Mouse (Mus musculus) granulocyte monocyte progenitor cell, adult 5-6 weeks (primary cell): ENCODE measurements at regions not wholly inside any gene's neighbourhood (a gene's known extent, or its start where the extent isn't known, plus 50 kb on each side); places are given as distances from the start of the nearest gene placed in this dataset.
"Not testable (repeated sequence)": the region's sequence is repeated elsewhere in the genome, so short reads cannot be mapped to it uniquely, and the experiment has no call there.

Experiments
- ATAC-seq: replicated peaks from 2 replicates; pipeline ENCODE4 v1.8.0; 2016; ENCODE audit warnings: mild to moderate bottlenecking, moderate TSS enrichment, inconsistent platforms; ENCODE audit not compliant: poor library complexity, severe bottlenecking

- not testable (repeated sequence) for ATAC-seq
Measured at GRCm38 (mm10) chr10:103507051-103507450, 139.5 kb downstream of the Slc6a15 start.

GRCm38 (mm10) chr10:103544502-103544901, 176.9 kb downstream of the Slc6a15 start:
- no peak for ATAC-seq

- no peak for ATAC-seq
Measured at GRCm38 (mm10) chr10:103549510-103549909, 181.9 kb downstream of the Slc6a15 start.

- ATAC-seq = no peak
Measured at GRCm38 (mm10) chr10:103585097-103585496, 217.5 kb downstream of the Slc6a15 start.

GRCm38 (mm10) chr10:103585504-103585903, 217.9 kb downstream of the Slc6a15 start:
- no peak for ATAC-seq

GRCm38 (mm10) chr10:103591985-103592384, 224.4 kb downstream of the Slc6a15 start:
- ATAC-seq = no peak

- no peak for ATAC-seq
Measured at GRCm38 (mm10) chr10:103641162-103641561, 273.6 kb downstream of the Slc6a15 start.

- ATAC-seq = no peak
Measured at GRCm38 (mm10) chr10:103649848-103650247, 282.3 kb downstream of the Slc6a15 start.

GRCm38 (mm10) chr10:103673081-103673480, 305.5 kb downstream of the Slc6a15 start:
- ATAC-seq = no peak

GRCm38 (mm10) chr10:103673765-103674164, 306.2 kb downstream of the Slc6a15 start:
- no peak for ATAC-seq

- no peak for ATAC-seq
Measured at GRCm38 (mm10) chr10:103692682-103693081, 325.1 kb downstream of the Slc6a15 start.

GRCm38 (mm10) chr10:103715080-103715725, 347.6 kb downstream of the Slc6a15 start:
- ATAC-seq = no peak

- ATAC-seq = peak; percentile 79
Measured at GRCm38 (mm10) chr10:103718998-103719662, 351.5 kb downstream of the Slc6a15 start.

GRCm38 (mm10) chr10:103726680-103727079, 359.1 kb downstream of the Slc6a15 start:
- ATAC-seq = no peak

GRCm38 (mm10) chr10:103731522-103731921, 363.9 kb downstream of the Slc6a15 start:
- ATAC-seq = no peak

- no peak for ATAC-seq
Measured at GRCm38 (mm10) chr10:103731981-103732380, 364.4 kb downstream of the Slc6a15 start.

GRCm38 (mm10) chr10:103780127-103780526, 362.7 kb upstream of the Gm21293 start:
- ATAC-seq = no peak

GRCm38 (mm10) chr10:103784920-103785319, 357.9 kb upstream of the Gm21293 start:
- no peak for ATAC-seq

- no peak for ATAC-seq
Measured at GRCm38 (mm10) chr10:103829079-103829478, 313.7 kb upstream of the Gm21293 start.

- no peak for ATAC-seq
Measured at GRCm38 (mm10) chr10:103832063-103832462, 310.7 kb upstream of the Gm21293 start.

GRCm38 (mm10) chr10:103855211-103855610, 287.6 kb upstream of the Gm21293 start:
- no peak for ATAC-seq

- ATAC-seq = no peak
Measured at GRCm38 (mm10) chr10:103860890-103861289, 281.9 kb upstream of the Gm21293 start.
